23 mouse cellular contexts compared by ENCODE assay signal in genomic region chr1:143122185-143122584, GRCm38 (mm10).
DNase-seq lines count a peak whose midpoint lies in the region; ATAC-seq and TF ChIP-seq lines count a peak whose summit lies in the region.
"Had no signal": no experiment of that assay in that cellular context is flagged by ENCODE, and none has a peak within 500 bp of the region (broad histone marks: within the 10 kb centered on the region; RNA-seq: fewer than 3 reads in every experiment).

No protein-coding gene starts in this region.

- H3K27me3 ChIP-seq in forebrain, embryonic 13.5 days = no peaks in the 10 kb centered on the region
- no peaks in the 10 kb centered on the region for H3K27me3 ChIP-seq in forebrain, embryonic 15.5 days
- no peaks in the 10 kb centered on the region for H3K27me3 ChIP-seq in forebrain, embryonic 14.5 days (replicated peaks; ENCODE audit: control insufficient read depth, insufficient read depth, low read length)
- no peaks in the 10 kb centered on the region for H3K27me3 ChIP-seq in forebrain, embryonic 16.5 days (replicated peaks; ENCODE audit: control insufficient read depth, insufficient read depth, low read length)
- H3K27me3 ChIP-seq: CH12.LX, Patski had no signal

- TF ChIP-seq POLR2A in brain, embryonic 14.5 days (IDR thresholded peaks at IDR 0.05; ENCODE audit: borderline replicate concordance, extremely low read depth, insufficient read depth, insufficient read length, poor library complexity, severe bottlenecking) = no peak

- H3K4me1 ChIP-seq in forebrain, embryonic 13.5 days = no peaks in the 10 kb centered on the region
- no peaks in the 10 kb centered on the region for H3K4me1 ChIP-seq in forebrain, embryonic 15.5 days
- H3K4me1 ChIP-seq in forebrain, embryonic 14.5 days (ENCODE audit: control insufficient read depth, insufficient read depth, low read length) = no peaks in the 10 kb centered on the region
- H3K4me1 ChIP-seq in forebrain, embryonic 16.5 days (replicated peaks; ENCODE audit: control insufficient read depth, insufficient read depth, low read length) = no peaks in the 10 kb centered on the region

- ATAC-seq in forebrain, embryonic 13.5 days = peak; percentile 55; the same call in 1 of the 2 replicates
- ATAC-seq in forebrain, embryonic 15.5 days (replicated peaks) = no peak
- ATAC-seq in forebrain, embryonic 14.5 days = peak; percentile 61; the same call in 1 of the 2 replicates
- ATAC-seq in forebrain, embryonic 16.5 days = no peak
- ATAC-seq: activated CD4-positive, CD25-positive, alpha-beta regulatory T cell, adult 4 months; CD4-positive, CD25-positive, alpha-beta regulatory T cell, adult 4 months; Patski had no signal

- DNase-seq in forebrain, embryonic 14.5 days (ENCODE audit: low spot score) = peak; percentile 23
- DNase-seq in brain, embryonic 14.5 days (ENCODE audit: low read depth) = peak; percentile 53
- DNase-seq in adrenal gland, adult 18-20 months (ENCODE audit: low spot score in 2 of 2) = no peak
- DNase-seq: adrenal gland, adult 2 months; adrenal gland, adult 8-10 months; adrenal gland, postnatal 10 days; adrenal gland, postnatal 14 days; adrenal gland, postnatal 25 days; adrenal gland, postnatal 36 days; B cell, adult 2 months; cerebellum, adult 11 months; cerebellum, adult 11-12 months; cerebellum, adult 18-20 months; cerebellum, adult 2 months; cerebellum, adult 8-10 months had no signal

- H3K27ac ChIP-seq in forebrain, embryonic 13.5 days = no peak overlapping the region
- no peak overlapping the region for H3K27ac ChIP-seq in forebrain, embryonic 15.5 days (replicated peaks)
- no peak overlapping the region for H3K27ac ChIP-seq in forebrain, embryonic 14.5 days (ENCODE audit: low read depth, low read length)
- H3K27ac ChIP-seq in forebrain, embryonic 16.5 days (ENCODE audit: low read length) = no peak overlapping the region

- no peak overlapping the region for H3K4me2 ChIP-seq in forebrain, embryonic 13.5 days
- no peak overlapping the region for H3K4me2 ChIP-seq in forebrain, embryonic 15.5 days (replicated peaks)
- no peak overlapping the region for H3K4me2 ChIP-seq in forebrain, embryonic 14.5 days (ENCODE audit: low read length)
- no peak overlapping the region for H3K4me2 ChIP-seq in forebrain, embryonic 16.5 days (ENCODE audit: low read length)

- no peak overlapping the region for H3K4me3 ChIP-seq in forebrain, embryonic 13.5 days
- no peak overlapping the region for H3K4me3 ChIP-seq in forebrain, embryonic 15.5 days
- H3K4me3 ChIP-seq in forebrain, embryonic 14.5 days (ENCODE audit: low read depth, low read length) = no peak overlapping the region
- H3K4me3 ChIP-seq in forebrain, embryonic 16.5 days (replicated peaks; ENCODE audit: low read length) = no peak overlapping the region

- no peaks in the 10 kb centered on the region for H3K9me3 ChIP-seq in forebrain, embryonic 13.5 days (replicated peaks)
- H3K9me3 ChIP-seq in forebrain, embryonic 15.5 days = no peaks in the 10 kb centered on the region
- H3K9me3 ChIP-seq in forebrain, embryonic 14.5 days (replicated peaks; ENCODE audit: control insufficient read depth, low read length) = no peaks in the 10 kb centered on the region
- H3K9me3 ChIP-seq in forebrain, embryonic 16.5 days (ENCODE audit: control insufficient read depth, low read length) = no peaks in the 10 kb centered on the region
- H3K9me3 ChIP-seq: G1E had no signal

- TF ChIP-seq CTCF in brain, embryonic 14.5 days (IDR thresholded peaks at IDR 0.05; ENCODE audit: borderline replicate concordance, extremely low read depth, insufficient read depth, insufficient read length) = no peak

- H3K36me3 ChIP-seq in forebrain, embryonic 13.5 days (ENCODE audit: poor library complexity, severe bottlenecking) = no peaks in the 10 kb centered on the region
- no peaks in the 10 kb centered on the region for H3K36me3 ChIP-seq in forebrain, embryonic 15.5 days
- H3K36me3 ChIP-seq in forebrain, embryonic 14.5 days (ENCODE audit: control insufficient read depth, insufficient read depth, low read length) = no peaks in the 10 kb centered on the region
- H3K36me3 ChIP-seq in forebrain, embryonic 16.5 days (ENCODE audit: control insufficient read depth, insufficient read depth) = no peaks in the 10 kb centered on the region
- H3K36me3 ChIP-seq: G1E had no signal

- H3K9ac ChIP-seq in forebrain, embryonic 13.5 days = no peak overlapping the region
- no peak overlapping the region for H3K9ac ChIP-seq in forebrain, embryonic 15.5 days (replicated peaks)
- no peak overlapping the region for H3K9ac ChIP-seq in forebrain, embryonic 14.5 days (ENCODE audit: low read length)
- no peak overlapping the region for H3K9ac ChIP-seq in forebrain, embryonic 16.5 days (replicated peaks; ENCODE audit: low read depth, low read length)

Comparison
In these comparisons a context has a peak if more than half of its experiments do, and no peak if none do; other contexts are left out.
1. ATAC-seq: peak in forebrain, embryonic 13.5 days (single experiment) and forebrain, embryonic 14.5 days (single experiment); none in forebrain, embryonic 15.5 days (single experiment) and forebrain, embryonic 16.5 days (single experiment).
2. DNase-seq: peak in forebrain, embryonic 14.5 days (single experiment) and brain, embryonic 14.5 days (single experiment); none in adrenal gland, adult 18-20 months (0 of 2).